Mouse (Mus musculus) olfactory bulb, adult 2 months (tissue): ENCODE measurements around the gene Dvl2. TPM values are rescaled to one million over a fixed set of nuclear protein-coding genes. Genes with fewer than 3 reads are reported as not detected.

Source experiments
- H3K27ac ChIP-seq: fragments of 200-500 bp; 2 replicates; pipeline ENCODE4 v1.5.1; 2012; ENCODE audit warnings: low read depth, low read length; ENCODE audit not compliant: insufficient read depth
- H3K4me1 ChIP-seq: fragments of 200-500 bp; 2 replicates; pipeline ENCODE4 v1.6.1; 2012; ENCODE audit warnings: low read length; ENCODE audit not compliant: control insufficient read depth, insufficient read depth
- H3K4me3 ChIP-seq: fragments of 200-500 bp; 2 replicates; pipeline ENCODE4 v1.5.1; 2012; ENCODE audit warnings: mild to moderate bottlenecking, low read depth, low read length, moderate library complexity; ENCODE audit not compliant: insufficient read depth
- CTCF ChIP-seq: fragments of 200-500 bp; IDR thresholded peaks from 2 replicates; pipeline ENCODE4 v1.5.1; 2012; ENCODE audit warnings: low read depth, mild to moderate bottlenecking, low read length, moderate library complexity; ENCODE audit not compliant: insufficient read depth
- POLR2A ChIP-seq: fragments of 200-500 bp; IDR thresholded peaks from 2 replicates; pipeline ENCODE4 v1.6.1; 2012; ENCODE audit warnings: mild to moderate bottlenecking, low read depth, low read length, moderate library complexity; ENCODE audit not compliant: insufficient read depth
- WGBS: fragments of 180-500 bp; shearing (Covaris S2); methylation state at CpG from one replicate; pipeline ENCODE4 v1.1.7; 2018; 5-methylcytosine and 5-hydroxymethylcytosine counted together
- polyA plus RNA-seq: library from polyadenylated mRNA; stranded (reverse); fragments of >200 nt; gene quantifications from 2 replicates; pipeline ENCODE4 v1.2.4, GENCODE M21; 2012; ENCODE audit warnings: low replicate concordance; ENCODE audit not compliant: missing spikeins, insufficient read depth, insufficient read length

Gene Dvl2
- polyA plus RNA-seq, 1 experiment, result not detected

DNA sequence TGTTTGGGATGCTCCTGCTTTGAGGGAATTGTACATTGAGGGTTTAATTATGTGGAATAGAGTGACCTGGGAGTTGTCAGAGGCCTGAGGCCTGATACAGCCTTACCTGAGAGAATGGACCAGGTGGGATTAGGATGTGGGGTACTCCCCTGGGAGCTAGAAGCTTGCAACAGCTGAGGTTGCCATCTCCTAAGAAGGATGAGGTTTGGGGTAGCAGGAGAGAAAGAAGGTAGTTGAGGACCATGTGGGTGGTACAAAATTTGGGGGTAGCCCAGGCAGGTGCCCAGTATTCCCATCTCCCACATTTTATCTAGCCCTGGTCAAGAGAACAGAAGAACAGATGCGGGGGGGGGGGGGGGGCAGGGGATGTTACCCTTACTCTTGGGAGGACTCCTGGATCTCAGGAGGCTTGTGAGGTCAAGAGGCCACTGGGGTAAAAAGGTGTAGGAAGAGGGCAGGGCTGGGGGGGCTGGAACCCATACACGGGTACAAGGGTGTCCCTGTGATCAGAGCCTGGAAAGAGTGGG, 19.2 kb downstream of the Dvl2 start:
- Histone ChIP-seq H3K4me1 (peaks cover 20% of the 10 kb centered on the region), H3K4me3 (peak overlapping the region; percentile 77), H3K27ac (peak overlapping the region; percentile 82)
- WGBS, result 8% methylated on average over 2 of the region's 2 CpGs
- TF ChIP-seq POLR2A, result 0 out of 2 replicates have a peak, but pooled peaks have one; percentile 44
- no peak for TF ChIP-seq CTCF

DNA sequence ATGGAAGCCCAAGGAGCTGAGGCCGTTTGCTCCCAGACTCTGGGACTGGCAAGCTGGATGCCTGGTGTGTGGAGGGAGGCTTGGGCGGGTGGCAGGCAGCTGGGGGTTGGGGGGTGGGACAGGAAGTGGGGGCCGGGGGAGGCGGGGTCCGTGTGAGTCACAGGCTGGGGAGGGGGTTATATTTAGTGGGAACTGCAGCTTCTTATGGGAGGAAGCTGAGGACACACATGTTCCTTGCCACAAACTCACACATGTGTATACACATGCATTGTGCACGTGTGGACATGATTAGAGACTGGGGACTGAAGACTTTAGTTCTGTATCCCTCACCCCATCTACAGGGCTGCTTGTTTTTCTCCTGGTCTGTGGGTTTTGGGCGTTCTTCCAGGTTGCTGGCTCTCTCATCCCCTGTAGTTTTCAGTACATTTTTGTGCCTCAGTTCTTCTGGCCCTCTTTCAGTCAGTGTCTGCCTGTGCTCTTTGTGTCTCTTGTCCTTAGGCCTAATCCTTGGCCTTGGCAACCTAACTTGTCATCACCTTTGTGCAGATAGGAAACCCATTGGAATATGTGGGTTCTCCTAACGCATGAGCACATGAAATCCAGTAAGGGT, 19.7 kb downstream of the Dvl2 start:
- H3K4me1 ChIP-seq, result peaks cover 20% of the 10 kb centered on the region
- TF ChIP-seq POLR2A (no peak; the same call in 1 of the 2 replicates), CTCF (no peak)
- 3% methylated on average over 8 of the region's 8 CpGs for WGBS
- peak overlapping the region; percentile 81 for H3K27ac ChIP-seq
- H3K4me3 ChIP-seq, result peak overlapping the region; percentile 77

DNA sequence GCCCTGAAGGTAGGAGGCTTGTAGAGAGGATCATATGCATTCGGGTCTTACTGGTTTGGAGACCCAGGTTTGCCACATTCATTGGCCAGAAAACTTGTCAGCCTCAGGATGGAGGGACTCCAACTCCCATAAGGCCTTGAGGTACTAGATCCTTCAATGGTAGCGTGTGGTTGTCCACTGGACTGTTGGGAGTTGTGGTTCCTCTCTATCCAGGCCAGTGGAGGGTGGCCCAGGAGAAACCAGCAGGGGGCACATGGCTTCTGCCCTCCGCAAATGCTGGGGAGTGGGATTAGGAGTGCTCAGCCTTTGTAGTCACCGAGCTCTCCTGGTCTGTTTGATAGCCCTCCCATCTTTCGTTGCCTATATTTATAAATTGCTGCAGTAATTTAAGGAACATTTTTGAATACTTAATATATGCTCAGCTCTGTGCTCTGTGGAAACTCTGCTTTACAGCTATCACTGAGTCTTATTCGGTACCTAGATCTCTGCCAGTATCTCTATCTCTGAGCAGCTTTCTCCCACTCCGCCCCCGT, 20.4 kb downstream of the Dvl2 start:
- no peak for TF ChIP-seq POLR2A
- TF ChIP-seq CTCF, result peak; percentile 33; the same call in 1 of the 2 replicates
- Histone ChIP-seq H3K4me3 (peak overlapping the region; percentile 56), H3K4me1 (peaks cover 23% of the 10 kb centered on the region), H3K27ac (peak overlapping the region; percentile 81)
- WGBS, result 0% methylated on average over 8 of the region's 8 CpGs

DNA sequence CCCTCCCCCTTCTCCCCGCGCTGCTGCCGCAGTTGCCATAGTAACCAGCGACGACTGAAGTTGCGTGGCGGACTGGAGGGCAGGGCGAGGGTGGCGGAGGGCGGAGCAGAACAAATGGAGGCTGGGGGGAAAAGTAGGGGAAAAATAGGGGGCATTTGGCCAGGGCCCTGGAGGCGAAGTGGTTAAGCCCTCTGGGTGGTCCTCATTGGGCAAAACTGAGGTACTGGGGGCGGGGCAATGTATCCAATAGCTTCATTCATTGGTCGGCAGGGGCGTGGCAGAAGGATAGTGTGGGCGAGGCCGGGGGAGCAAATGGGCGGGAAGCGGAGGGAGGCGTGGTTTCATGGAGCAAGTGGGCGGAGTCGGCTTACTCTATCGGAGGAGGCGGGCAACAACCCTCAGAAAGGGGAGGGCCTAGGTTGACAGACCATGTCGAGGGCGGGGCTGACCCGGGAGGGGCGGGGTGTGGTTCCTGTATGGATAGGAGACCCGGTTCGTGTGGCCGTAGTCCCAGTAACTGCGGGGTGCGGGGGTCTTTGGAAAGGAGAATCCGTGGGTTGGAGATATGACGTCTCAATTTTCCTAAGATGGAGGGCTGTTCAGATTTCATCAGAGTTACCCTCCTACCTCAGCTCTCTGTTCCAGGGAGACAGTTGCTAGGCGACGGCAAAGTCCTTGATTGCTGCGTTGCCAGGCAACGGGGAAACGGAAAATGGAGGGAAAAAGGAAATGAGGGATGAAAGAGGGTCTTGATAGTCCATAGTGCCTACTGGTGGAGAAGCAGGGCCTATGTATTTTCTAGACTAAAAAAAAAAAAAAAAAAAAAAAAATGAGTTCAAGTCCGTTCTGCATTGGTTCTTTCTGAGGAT, 21.1 kb downstream of the Dvl2 start:
- WGBS, result under 1% methylated on average over 40 of the region's 40 CpGs
- H3K4me3 ChIP-seq, result peak overlapping the region; percentile 56
- H3K27ac ChIP-seq, result peak overlapping the region; percentile 43
- peaks cover 30% of the 10 kb centered on the region for H3K4me1 ChIP-seq
- TF ChIP-seq CTCF, result no peak
- TF ChIP-seq POLR2A, result no peak

DNA sequence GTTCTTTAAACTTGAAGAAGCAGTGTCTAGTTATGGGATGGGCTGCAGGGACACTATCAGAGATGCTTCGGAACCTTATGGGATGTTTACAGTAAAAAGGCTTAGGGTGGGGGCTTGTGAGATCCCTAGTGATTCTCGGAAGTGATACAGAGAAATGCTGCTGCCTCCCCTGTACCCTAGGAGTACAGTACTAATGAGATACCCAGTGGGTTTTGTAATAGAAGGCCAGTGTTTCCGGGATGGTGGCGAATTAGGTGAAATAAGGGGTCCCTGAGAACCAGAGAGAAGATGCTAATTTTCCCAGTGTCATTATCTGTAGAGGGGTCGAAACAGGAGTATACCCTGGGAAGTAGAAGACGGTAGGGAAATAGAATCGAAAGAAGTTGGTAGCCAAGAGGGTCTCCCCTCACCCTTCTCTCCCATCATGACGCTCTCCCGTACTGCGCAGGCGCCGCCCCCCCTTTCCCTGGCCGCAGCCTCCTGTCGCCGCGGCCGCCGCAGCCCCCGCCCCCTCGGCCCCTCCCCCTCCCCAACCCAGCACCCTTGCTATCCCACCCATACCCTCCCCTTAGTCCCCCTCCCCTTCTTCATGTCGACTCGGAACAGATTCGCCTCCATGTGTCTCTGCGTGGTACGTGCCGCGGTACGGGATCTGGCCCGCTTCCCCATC, 23.2 kb downstream of the Dvl2 start:
- Histone ChIP-seq H3K27ac (peak overlapping the region; percentile 31; the same call in 1 of the 2 replicates), H3K4me3 (peak overlapping the region; percentile 37), H3K4me1 (peaks cover 44% of the 10 kb centered on the region)
- 2% methylated on average over 29 of the region's 29 CpGs for WGBS
- TF ChIP-seq CTCF (no peak), POLR2A (no peak)

DNA sequence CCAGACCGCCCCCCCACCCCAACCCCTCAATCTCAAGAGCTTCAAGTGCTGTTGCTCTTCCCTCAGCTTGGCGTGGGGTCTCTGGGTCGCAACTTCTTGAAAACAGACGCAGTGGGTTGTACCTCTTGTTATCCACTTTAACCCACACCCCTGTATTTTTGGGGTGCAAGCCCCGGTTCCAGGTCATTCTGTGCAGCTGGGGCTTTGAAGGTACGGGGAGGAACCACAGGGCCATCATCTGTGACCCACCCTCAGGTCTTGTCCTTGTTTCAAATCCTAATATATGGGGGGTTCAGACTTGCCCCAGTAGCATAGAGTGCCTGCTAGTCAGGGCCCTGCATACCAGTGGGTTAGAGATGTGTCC, 23.7 kb downstream of the Dvl2 start:
- TF ChIP-seq POLR2A (no peak), CTCF (no peak)
- Histone ChIP-seq H3K4me1 (peaks cover 48% of the 10 kb centered on the region), H3K27ac (peak overlapping the region; percentile 68), H3K4me3 (peak overlapping the region; percentile 37)
- 9% methylated on average over 6 of the region's 6 CpGs for WGBS

DNA sequence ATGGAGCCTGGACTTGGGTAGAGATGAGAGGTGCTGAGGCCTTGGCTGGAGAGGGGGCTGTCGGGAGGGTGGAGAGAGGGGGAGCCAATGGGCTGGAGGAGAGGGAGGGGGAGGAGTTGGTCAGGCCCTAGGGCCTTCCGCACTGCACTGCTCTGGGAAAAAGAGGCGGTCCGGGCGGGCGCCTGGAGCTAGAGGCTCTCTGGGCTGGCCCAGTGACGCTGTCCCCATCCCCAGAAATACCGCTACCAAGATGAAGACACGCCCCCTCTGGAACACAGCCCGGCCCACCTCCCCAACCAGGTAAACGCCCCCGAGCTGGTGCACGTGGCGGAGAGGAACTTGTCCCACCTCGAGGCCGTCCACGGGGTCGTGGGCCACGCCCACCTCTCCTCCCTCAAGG, 26.3 kb downstream of the Dvl2 start:
- 5% methylated on average over 19 of the region's 19 CpGs for WGBS
- peaks cover 59% of the 10 kb centered on the region for H3K4me1 ChIP-seq
- peak overlapping the region; percentile 65 for H3K27ac ChIP-seq
- TF ChIP-seq CTCF, result no peak
- no peak for TF ChIP-seq POLR2A
- peak overlapping the region; percentile 34 for H3K4me3 ChIP-seq

DNA sequence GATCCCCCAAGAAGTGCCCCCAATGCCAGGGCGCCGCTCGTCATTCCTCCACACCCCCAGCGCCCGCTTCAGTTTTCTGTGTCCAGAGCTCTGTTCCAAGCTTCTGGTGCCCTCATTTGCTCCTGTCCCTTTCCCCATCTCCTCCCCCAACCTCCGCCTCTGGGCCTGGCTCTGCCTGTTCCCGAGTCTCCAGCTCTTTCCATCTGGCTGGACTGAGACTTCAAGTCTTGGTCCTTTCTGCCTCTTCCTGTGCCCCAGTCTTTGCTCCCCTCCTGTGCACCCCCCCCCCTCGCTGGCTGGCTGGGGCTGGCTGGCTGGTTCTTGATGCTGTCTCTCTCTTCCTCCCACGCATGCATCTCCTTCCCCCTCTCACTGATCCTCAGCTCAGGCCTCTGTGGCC, 27.0 kb downstream of the Dvl2 start:
- peak overlapping the region; percentile 34 for H3K4me3 ChIP-seq
- no peak for TF ChIP-seq CTCF
- TF ChIP-seq POLR2A, result no peak
- 14% methylated on average over 9 of the region's 9 CpGs for WGBS
- H3K4me1 ChIP-seq, result peaks cover 58% of the 10 kb centered on the region
- H3K27ac ChIP-seq, result peak overlapping the region; percentile 43
